Mouse (Mus musculus): ENCODE measurements around the gene Siah3.

The Siah3 gene

GRCm38 (mm10) chr14:75468941-75469340, 13.2 kb downstream of the Siah3 start:
- DNase-seq (ENCODE audit: low read depth) = no peak

GRCm38 (mm10) chr14:75473061-75473930, 17.5 kb downstream of the Siah3 start:
- DNase-seq (ENCODE audit: low read depth) = peak; percentile 12

GRCm38 (mm10) chr14:75475887-75476286, 20.1 kb downstream of the Siah3 start:
- DNase-seq (ENCODE audit: low read depth) = no peak

GRCm38 (mm10) chr14:75482231-75483175, 26.7 kb downstream of the Siah3 start:
- DNase-seq (ENCODE audit: low read depth) = no peak

GRCm38 (mm10) chr14:75483176-75483546, 27.4 kb downstream of the Siah3 start:
- no peak for DNase-seq (ENCODE audit: low read depth)

- no peak for DNase-seq (ENCODE audit: low read depth)
Observed at GRCm38 (mm10) chr14:75487932-75488331, 32.1 kb downstream of the Siah3 start.

GRCm38 (mm10) chr14:75493555-75494194, 37.9 kb downstream of the Siah3 start:
- no peak for DNase-seq (ENCODE audit: low read depth)

GRCm38 (mm10) chr14:75494926-75495325, 39.1 kb downstream of the Siah3 start:
- no peak for DNase-seq (ENCODE audit: low read depth)

GRCm38 (mm10) chr14:75501501-75501990, 45.8 kb downstream of the Siah3 start:
- no peak for DNase-seq (ENCODE audit: low read depth)

- no peak for DNase-seq (ENCODE audit: low read depth)
Observed at GRCm38 (mm10) chr14:75502446-75502845, 46.7 kb downstream of the Siah3 start.

- DNase-seq (ENCODE audit: low read depth) = no peak
Observed at GRCm38 (mm10) chr14:75504255-75504654, 48.5 kb downstream of the Siah3 start.

- no peak for DNase-seq (ENCODE audit: low read depth)
Observed at GRCm38 (mm10) chr14:75505126-75505840, 49.5 kb downstream of the Siah3 start.

- DNase-seq (ENCODE audit: low read depth) = no peak
Observed at GRCm38 (mm10) chr14:75506246-75506645, 50.5 kb downstream of the Siah3 start.

GRCm38 (mm10) chr14:75510125-75510524, 54.3 kb downstream of the Siah3 start:
- DNase-seq (ENCODE audit: low read depth) = no peak

GRCm38 (mm10) chr14:75512946-75513345, 57.2 kb downstream of the Siah3 start:
- DNase-seq (ENCODE audit: low read depth) = no peak

- DNase-seq (ENCODE audit: low read depth) = no peak
Observed at GRCm38 (mm10) chr14:75516161-75516560, 60.4 kb downstream of the Siah3 start.

GRCm38 (mm10) chr14:75516917-75517595, 61.3 kb downstream of the Siah3 start:
- no peak for DNase-seq (ENCODE audit: low read depth)

- no peak for DNase-seq (ENCODE audit: low read depth)
Observed at GRCm38 (mm10) chr14:75518196-75518887, 62.6 kb downstream of the Siah3 start.

- DNase-seq (ENCODE audit: low read depth) = no peak
Observed at GRCm38 (mm10) chr14:75518899-75519298, 63.1 kb downstream of the Siah3 start.

- no peak for DNase-seq (ENCODE audit: low read depth)
Observed at GRCm38 (mm10) chr14:75519668-75520067, 63.9 kb downstream of the Siah3 start.
